Mouse (Mus musculus) layer of hippocampus, adult 11-12 months (tissue): Measurements from ENCODE around the gene Palm.
"Not testable (repeated sequence)": the region's sequence is repeated elsewhere in the genome, so short reads cannot be mapped to it uniquely, and the experiment has no call there.

Experiments
- DNase-seq: peaks from one replicate; pipeline ENCODE4 v3.0.0; 2022; ENCODE audit warnings: low spot score

Palm gene

GRCm38 (mm10) chr10:79793051-79793737 is at the start of gene Palm:
Gene Palm (plus strand): TSS chr10:79793572.
- peak; percentile 85 for DNase-seq

DNA sequence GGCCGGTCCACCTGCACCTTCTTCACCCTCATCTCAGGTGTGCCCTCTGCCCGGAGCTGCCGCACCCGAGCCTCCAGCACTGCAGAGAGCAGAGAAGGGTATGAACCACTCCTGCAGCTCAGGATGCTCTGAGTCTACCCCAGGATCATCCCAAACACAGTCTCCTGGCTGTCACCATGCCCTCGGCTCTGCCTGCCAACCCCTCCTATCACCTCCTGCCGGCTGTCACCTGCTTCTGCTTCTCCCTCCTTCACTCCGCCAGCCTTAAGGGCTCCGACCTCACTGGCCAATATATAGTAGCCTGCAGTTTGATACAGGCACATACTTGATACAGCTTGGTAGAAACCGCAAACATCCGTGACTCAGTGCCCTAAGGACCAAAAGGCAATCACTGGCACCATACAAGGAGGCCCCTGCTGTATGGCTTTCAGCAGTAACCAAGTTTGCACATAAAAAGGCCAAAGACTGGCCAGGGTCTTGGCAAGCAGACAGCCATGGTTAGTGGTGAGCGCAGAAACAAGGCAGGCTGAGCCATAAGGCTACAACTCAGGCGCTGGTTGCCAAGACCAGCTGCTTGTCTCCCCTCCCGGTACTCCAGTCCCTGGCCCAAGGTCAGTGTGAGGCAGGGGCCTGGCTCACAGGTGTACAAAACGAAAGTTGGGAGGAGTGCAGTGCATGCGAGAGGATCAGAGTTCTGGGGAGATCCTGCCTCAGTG is 49.6 kb upstream of the Palm start:
- no peak for DNase-seq

GRCm38 (mm10) chr10:79745411-79745810 is 48.0 kb upstream of the Palm start:
- DNase-seq: no peak

DNA sequence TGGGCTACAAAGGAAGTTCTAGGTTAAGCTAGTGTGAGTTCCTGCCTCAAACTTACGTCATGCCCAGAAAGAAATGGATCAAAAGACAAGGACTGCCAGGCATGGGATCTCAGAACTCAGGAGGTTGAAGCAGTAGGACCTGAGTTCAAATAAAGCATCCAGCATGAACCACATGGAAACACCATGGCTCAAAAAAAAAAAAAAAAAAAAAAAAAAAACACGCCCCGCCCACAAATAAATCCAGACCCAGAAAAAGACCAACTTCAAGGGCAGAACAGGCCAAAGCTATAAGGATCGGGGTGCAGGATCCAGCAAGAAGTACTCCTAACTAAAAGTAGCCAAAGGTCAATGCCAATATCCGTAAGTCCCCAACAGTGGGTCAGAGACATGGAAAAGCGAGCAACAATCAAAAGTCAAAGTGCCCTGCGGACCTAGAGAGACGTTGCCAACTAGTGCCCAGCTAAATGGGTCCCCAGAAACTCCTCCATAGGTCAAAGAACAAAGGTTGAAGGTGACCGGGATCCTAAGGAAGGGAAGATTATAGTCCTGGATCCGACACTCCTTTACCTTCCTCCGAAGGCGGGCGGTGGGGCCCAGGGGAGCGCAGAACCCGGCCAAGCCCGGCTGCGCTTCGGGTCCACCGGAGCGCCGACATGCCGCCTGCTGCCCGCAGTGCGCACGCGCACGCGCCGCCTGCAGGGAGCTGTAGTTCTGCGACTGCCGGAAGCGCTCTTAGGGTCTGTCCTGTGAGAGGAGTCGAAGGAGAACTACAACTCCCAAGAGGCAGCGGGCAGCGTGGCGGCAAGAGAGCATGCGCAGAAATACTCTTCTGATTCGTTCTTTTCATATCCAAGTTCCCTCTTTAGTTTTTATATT is 47.2 kb upstream of the Palm start, which contains the start of gene Polrmt:
Polrmt (minus strand) TSS at position 684 of the 876 bp plus-strand sequence.
- peak; percentile 98 for DNase-seq

GRCm38 (mm10) chr10:79746774-79747151 is 46.6 kb upstream of the Palm start:
- no peak for DNase-seq

- no peak for DNase-seq
Observed at GRCm38 (mm10) chr10:79748496-79748895, 44.9 kb upstream of the Palm start.

DNA sequence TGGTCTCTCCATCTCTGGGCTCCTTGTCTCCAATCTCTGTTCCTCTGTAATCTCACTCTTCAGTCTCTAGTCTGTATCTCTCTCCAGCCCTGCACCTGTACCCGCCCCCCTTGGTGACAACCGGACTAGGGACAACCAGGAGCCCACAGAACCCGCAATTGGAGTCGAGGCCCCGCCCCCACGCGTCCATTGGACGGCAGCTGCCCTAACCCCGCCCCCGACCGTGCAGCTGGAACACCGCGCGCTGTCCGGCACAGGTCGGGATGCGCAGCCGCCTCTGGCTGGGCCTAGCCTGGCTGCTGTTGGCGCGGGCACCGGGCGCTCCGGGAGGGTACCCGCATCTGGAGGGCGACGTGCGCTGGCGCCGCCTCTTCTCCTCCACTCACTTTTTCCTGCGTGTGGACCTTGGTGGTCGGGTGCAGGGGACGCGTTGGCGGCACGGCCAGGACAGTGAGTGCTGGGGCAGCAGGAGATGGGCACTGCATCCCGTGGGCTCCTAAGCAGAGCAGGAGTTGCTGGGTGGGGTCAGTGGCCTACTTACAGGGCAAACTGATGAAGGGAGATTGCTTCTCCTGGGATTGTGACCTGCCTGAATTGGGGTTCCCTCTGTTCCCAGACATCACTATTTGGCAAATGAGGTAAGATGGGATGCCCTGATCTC is 38.4 kb upstream of the Palm start, which contains the start of gene Fgf22:
Fgf22 (plus strand) TSS at position 221 of the 661 bp plus-strand sequence.
- peak; percentile 78 for DNase-seq

GRCm38 (mm10) chr10:79755854-79756253 is 37.5 kb upstream of the Palm start:
- DNase-seq: no peak

- DNase-seq: no peak
Observed at GRCm38 (mm10) chr10:79756660-79757059, 36.7 kb upstream of the Palm start.

DNA sequence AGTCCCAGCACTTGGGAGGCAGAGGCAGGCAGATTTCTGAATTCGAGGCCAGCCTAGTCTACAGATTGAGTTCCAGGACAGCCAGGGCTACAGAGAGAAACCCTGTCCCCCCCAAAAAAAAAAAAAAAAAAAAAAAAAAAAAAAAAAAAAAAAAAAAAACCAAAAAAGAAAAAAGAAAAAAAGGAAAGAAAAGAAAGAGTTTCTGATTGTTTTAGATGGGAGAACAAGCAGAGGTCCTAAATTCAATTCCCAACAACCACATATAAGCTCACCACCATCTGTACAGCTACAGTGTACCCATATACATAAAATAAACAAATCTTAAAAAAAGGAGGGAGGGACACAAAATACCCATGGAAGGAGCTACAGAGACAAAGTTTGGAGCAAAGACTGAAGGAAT is 33.7 kb upstream of the Palm start:
- DNase-seq: not testable (repeated sequence)

GRCm38 (mm10) chr10:79760603-79761143 is 32.7 kb upstream of the Palm start:
- DNase-seq: no peak

GRCm38 (mm10) chr10:79762875-79763274 is 30.5 kb upstream of the Palm start:
- DNase-seq: no peak

DNA sequence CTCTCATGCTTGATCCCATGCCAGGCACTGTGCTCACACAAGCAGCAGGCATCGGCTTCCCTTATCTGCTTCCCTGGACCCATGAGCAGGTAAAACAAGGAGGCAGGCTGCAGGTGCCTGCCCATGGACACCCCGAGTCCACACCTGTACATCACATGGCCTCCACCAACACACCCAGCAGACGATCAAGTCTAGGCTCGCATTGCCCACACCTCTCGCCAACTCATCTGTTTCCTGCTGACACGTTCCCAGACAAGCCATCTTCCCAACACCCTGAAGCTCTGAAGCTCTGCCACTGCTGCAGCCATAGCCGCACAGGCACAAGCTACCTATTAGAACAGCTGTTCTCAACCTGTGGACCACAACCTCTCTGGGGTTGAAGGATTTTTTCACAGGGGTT is 29.1 kb upstream of the Palm start:
- no peak for DNase-seq

- no peak for DNase-seq
Observed at GRCm38 (mm10) chr10:79765228-79765745, 28.1 kb upstream of the Palm start.

DNA sequence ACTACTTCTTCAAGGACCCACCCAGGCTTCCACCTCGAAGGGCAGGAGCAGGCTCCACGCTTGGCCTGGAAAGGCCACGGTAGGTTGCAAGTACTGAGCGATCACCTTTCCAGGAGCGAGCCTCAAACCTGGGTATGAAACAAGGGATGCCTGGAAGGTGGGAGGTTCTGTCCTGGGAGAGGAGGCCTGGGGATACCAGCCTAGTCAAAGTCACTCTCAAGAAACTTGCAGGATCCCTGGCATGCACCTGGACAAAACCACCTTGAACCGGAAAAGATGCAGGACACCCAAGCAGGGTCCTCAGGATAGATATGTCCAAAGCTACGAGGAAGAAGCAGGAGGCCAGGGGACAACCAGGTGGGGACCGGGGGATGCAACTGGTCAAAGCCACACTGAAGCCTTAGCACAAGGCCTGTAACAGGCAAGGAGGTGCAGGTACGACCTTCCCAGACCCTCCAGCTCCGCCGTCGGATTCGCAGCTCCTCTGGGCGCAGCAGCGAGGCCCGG is 27.3 kb upstream of the Palm start:
- no peak for DNase-seq

DNA sequence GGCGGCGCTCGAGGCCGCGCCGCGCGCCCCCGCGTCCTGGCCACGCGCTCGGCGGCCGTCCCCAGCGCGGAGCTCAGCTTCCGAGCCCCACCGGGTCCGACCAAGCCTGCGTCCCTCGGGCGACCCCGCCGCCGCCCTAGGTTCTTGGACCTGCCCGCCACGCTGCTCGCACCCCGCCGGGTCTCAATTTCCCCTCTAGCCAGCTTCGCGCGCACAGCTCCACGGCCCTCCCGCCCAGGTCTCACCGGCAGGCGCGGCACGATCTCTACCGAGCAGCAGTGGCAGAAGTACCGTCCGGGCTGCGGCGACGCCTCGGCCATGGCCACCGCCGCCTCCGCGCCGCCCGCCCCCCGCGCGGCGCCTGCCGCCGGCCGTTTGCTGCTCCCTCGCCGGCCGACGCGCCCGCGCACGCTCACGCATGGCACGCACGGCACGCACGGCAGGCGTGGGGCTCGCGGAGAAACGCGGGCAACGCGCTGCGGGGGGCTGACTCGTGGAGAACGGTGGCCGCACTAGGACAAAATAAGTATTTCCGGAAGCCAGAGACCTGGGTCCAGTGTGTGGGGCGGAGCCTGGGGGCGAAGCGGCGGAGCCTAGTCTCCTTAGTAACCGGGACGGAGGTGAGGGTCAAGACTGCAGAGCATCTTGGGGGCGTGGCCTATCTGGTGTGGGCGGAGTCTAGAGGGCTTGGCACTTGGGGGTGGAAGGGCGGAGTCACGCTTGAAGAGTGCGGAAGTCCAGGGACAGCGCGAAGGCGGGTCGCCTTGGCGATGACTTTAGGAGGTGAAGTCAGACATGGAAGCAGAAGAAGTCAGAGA is 26.7 kb upstream of the Palm start, which contains the start of gene Rnf126:
Rnf126 (minus strand) TSS at position 445 of the 818 bp plus-strand sequence.
- peak; percentile 99 for DNase-seq

DNA sequence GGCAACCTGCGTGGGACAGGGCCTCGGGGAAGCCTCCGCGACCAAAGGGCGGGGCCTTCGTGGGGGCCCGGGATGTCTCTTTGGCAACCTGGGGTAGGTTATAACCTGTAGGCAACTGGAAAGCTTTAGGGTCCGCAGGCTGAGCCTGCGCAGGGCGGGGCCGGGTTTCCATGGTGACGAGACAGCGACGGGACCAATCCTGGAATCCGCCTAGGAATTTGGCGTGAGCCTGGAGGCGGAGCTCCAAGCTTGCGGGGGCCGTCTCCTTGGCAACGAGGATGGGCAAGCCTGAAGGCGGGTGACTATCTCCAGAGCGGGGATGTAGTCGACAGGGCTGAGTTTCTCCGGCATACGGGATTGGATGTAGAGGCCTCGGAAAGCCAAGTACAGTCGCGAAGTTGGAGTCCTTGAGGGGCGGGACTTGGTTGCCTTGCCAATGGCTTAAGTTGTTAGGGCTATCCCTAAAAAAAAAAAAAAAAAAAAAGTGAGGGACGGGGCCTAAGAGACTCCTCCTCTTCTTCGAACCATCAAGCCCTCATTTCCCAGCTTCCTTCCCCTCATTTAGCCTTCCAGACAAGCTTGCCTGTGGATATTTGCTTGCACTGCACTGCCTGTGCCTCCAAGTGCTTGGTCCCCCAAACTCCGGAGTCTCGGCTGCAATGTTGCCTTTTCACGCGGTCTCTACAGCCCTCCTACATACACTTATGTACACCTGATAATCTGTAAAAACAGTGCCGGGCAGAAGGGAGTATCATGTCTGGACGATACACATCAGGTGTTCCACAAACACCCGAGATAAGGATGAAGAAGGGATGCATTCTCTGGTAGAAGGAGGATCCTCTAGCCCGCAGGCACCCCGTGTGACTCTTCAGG is 25.8 kb upstream of the Palm start:
- DNase-seq: peak; percentile 96

DNA sequence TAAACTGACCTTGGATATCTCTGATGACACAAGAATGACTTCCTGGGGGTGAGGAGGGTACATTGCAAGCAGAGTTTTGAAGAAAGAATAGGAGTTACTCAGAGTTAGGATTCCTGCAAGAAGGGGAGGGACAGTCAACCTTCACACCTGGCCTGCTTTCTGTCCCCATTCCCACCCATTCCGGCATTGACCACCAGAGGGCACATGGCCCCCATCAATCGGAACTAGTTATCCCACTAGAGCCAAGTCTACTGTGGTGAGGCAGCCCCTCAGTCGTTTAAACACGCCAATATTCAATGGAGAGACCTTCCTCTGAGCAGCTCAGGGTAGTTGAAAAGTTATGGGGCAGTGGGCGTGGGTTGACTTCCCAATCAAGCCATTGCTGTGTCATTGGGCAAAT is 25.0 kb upstream of the Palm start:
- DNase-seq: peak; percentile 87

GRCm38 (mm10) chr10:79769329-79769728 is 24.0 kb upstream of the Palm start:
- no peak for DNase-seq
